Mouse (Mus musculus) effector memory CD4-positive, alpha-beta T cell, adult 5 months (primary cell): ENCODE measurements around the gene Gsdme. TPM values are rescaled to one million over a fixed set of nuclear protein-coding genes. Genes with fewer than 3 reads are reported as not detected.

ENCODE experiments used
- polyA plus RNA-seq: library from polyadenylated mRNA; unstranded; fragments of 100-300 nt; shearing (Covaris generic); gene quantifications from one replicate; pipeline ENCODE4 v1.2.1, GENCODE M21; 2017

Gene Gsdme
- polyA plus RNA-seq = 3.5 TPM

GRCm38 (mm10) chr6:50263670-50264069 lies at the start of gene Gsdme:
Gene Gsdme, minus strand, starts transcription at chr6:50263862.

Other genes with a start within 250 kb of the Gsdme start
- gene Mpp6, start 153.6 kb downstream of the Gsdme start, polyA plus RNA-seq = 49.0 TPM
- gene Osbpl3, start 192.3 kb upstream of the Gsdme start, polyA plus RNA-seq = 71.1 TPM